In the genomic region with DNA sequence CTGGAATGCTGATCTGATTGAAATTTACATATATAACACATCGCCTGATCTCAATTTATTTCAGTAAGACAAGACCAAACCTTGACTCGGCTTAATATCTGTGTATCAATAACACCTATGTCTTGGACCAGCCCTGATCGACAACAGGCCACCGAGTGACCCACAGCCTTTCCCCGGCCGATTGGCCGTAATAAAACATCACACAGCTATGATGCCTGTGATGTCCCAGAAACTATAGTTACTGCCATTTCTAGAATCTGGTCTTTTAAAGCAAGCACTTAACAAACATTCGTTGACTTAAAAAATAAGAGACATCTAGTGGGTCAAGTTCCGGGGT, we compare ENCODE assay signal across 7 mouse cellular contexts. TPM values are rescaled to one million over a fixed set of nuclear protein-coding genes. Genes with fewer than 3 reads are reported as not detected.
DNase-seq lines count a peak whose midpoint lies in the region; ATAC-seq and TF ChIP-seq lines count a peak whose summit lies in the region.

No protein-coding gene starts in this region.

- peak overlapping the region; percentile 68 for H3K4me3 ChIP-seq in lung, embryonic 14.5 days (ENCODE audit: low read depth, low read length)
- H3K4me3 ChIP-seq in embryonic facial prominence, embryonic 14.5 days (ENCODE audit: low read depth, low read length) = peak overlapping the region; percentile 100
- peak overlapping the region; percentile 94 for H3K4me3 ChIP-seq in limb, embryonic 10.5 days
- H3K4me3 ChIP-seq in small intestine, adult 2 months (ENCODE audit: low read depth, low read length) = peak overlapping the region; percentile 84

- no peak for TF ChIP-seq CTCF in lung, embryonic 14.5 days (IDR thresholded peaks at IDR 0.05; ENCODE audit: low read depth)
- no peak for TF ChIP-seq CTCF in small intestine, adult 2 months (IDR thresholded peaks at IDR 0.05; ENCODE audit: extremely low read depth, insufficient read length, insufficient replicate concordance, low read depth, low read length)

- no peak for DNase-seq in lung, embryonic 14.5 days
- DNase-seq in lung, adult 18-20 months = no peak
- DNase-seq in embryonic facial prominence, embryonic 14.5 days (ENCODE audit: low spot score) = no peak
- DNase-seq in limb, embryonic 10.5 days (ENCODE audit: low spot score) = no peak
- DNase-seq in urinary bladder, postnatal 14 days (ENCODE audit: low spot score) = no peak
- DNase-seq in embryo, embryonic 10 days (ENCODE audit: low spot score) = no peak

- H3K9me3 ChIP-seq in lung, embryonic 14.5 days (ENCODE audit: low read depth, low read length) = no peaks in the 10 kb centered on the region
- no peaks in the 10 kb centered on the region for H3K9me3 ChIP-seq in embryonic facial prominence, embryonic 14.5 days (ENCODE audit: control insufficient read depth, low read length)
- H3K9me3 ChIP-seq in limb, embryonic 10.5 days (replicated peaks) = no peaks in the 10 kb centered on the region

- H3K4me1 ChIP-seq in lung, embryonic 14.5 days (ENCODE audit: insufficient read depth) = no peaks in the 10 kb centered on the region
- peaks cover 11% of the 10 kb centered on the region; the same call in 1 of the 2 replicates for H3K4me1 ChIP-seq in embryonic facial prominence, embryonic 14.5 days (ENCODE audit: control insufficient read depth, insufficient read depth, low read length)
- H3K4me1 ChIP-seq in limb, embryonic 10.5 days = peaks cover 15% of the 10 kb centered on the region
- H3K4me1 ChIP-seq in small intestine, adult 2 months (ENCODE audit: control insufficient read depth, insufficient read depth, insufficient read length, low read length) = peaks cover 3% of the 10 kb centered on the region; the same call in 1 of the 2 replicates

- no peak for TF ChIP-seq POLR2A in small intestine, adult 2 months (IDR thresholded peaks at IDR 0.05; ENCODE audit: low read depth, low read length)

- peak overlapping the region; percentile 64 for H3K4me2 ChIP-seq in lung, embryonic 14.5 days
- H3K4me2 ChIP-seq in embryonic facial prominence, embryonic 14.5 days (ENCODE audit: low read depth, low read length) = peak overlapping the region; percentile 82

- peak overlapping the region; percentile 81 for H3K27ac ChIP-seq in lung, embryonic 14.5 days (ENCODE audit: low read depth)
- H3K27ac ChIP-seq in embryonic facial prominence, embryonic 14.5 days (replicated peaks; ENCODE audit: low read depth, low read length) = peak overlapping the region; percentile 94
- H3K27ac ChIP-seq in limb, embryonic 10.5 days = peak overlapping the region; percentile 98
- H3K27ac ChIP-seq in small intestine, adult 2 months (ENCODE audit: insufficient read depth, low read depth, low read length) = peak overlapping the region; percentile 88

- WGBS in lung, embryonic 14.5 days = 1% methylated on average over 9 of the region's 9 CpGs
- 2% methylated on average over 9 of the region's 9 CpGs for WGBS in embryonic facial prominence, embryonic 14.5 days
- 4% methylated on average over 9 of the region's 9 CpGs for WGBS in limb, embryonic 10.5 days
- 0% methylated on average over 9 of the region's 9 CpGs for WGBS in small intestine, adult 2 months

- no peaks in the 10 kb centered on the region for H3K27me3 ChIP-seq in lung, embryonic 14.5 days (ENCODE audit: insufficient read depth, low read length)
- H3K27me3 ChIP-seq in embryonic facial prominence, embryonic 14.5 days (replicated peaks; ENCODE audit: control insufficient read depth, insufficient read depth, low read length) = no peaks in the 10 kb centered on the region
- no peaks in the 10 kb centered on the region for H3K27me3 ChIP-seq in limb, embryonic 10.5 days (ENCODE audit: low read depth, poor library complexity, severe bottlenecking)
- H3K27me3 ChIP-seq in small intestine, adult 2 months (ENCODE audit: control insufficient read depth, insufficient read depth, low read length) = no peaks in the 10 kb centered on the region

- H3K9ac ChIP-seq in lung, embryonic 14.5 days = peak overlapping the region; percentile 90
- peak overlapping the region; percentile 100 for H3K9ac ChIP-seq in embryonic facial prominence, embryonic 14.5 days (ENCODE audit: low read depth, low read length)

- H3K36me3 ChIP-seq in lung, embryonic 14.5 days (ENCODE audit: insufficient read depth) = peaks cover 67% of the 10 kb centered on the region
- H3K36me3 ChIP-seq in embryonic facial prominence, embryonic 14.5 days (ENCODE audit: control insufficient read depth, insufficient read depth, low read length) = peaks cover 70% of the 10 kb centered on the region
- peaks cover 71% of the 10 kb centered on the region for H3K36me3 ChIP-seq in limb, embryonic 10.5 days
- H3K36me3 ChIP-seq in small intestine, adult 2 months (ENCODE audit: control insufficient read depth, insufficient read depth, low read length) = peaks cover 37% of the 10 kb centered on the region

- no peak for ATAC-seq in lung, embryonic 14.5 days (ENCODE audit: insufficient read depth)
- no peak for ATAC-seq in embryonic facial prominence, embryonic 14.5 days (ENCODE audit: low read depth)

RNA-seq across cellular contexts. Expression of a gene that starts 0.8 kb away (rescaled TPM):
- 176 and 184 TPM in 2 replicates for polyA plus RNA-seq in lung, embryonic 14.5 days (2014; fragmentation: Nextera tagmentation; extraction: Ambion mirVana)
- 145 and 159 TPM in 2 replicates for polyA plus RNA-seq in embryonic facial prominence, embryonic 14.5 days (2014; fragmentation: Nextera tagmentation; extraction: Ambion mirVana)
- polyA plus RNA-seq in limb, embryonic 10.5 days (2016; fragmentation: Nextera tagmentation; extraction: Ambion mirVana) = 164 and 214 TPM in 2 replicates
- 18.0 and 48.9 TPM in 2 replicates for polyA plus RNA-seq in small intestine, adult 2 months (2012; rRNA removed)

RNA-seq across cellular contexts. Expression of a gene that starts 59.7 kb away (rescaled TPM):
- 16.7 and 22.1 TPM in 2 replicates for polyA plus RNA-seq in lung, embryonic 14.5 days (2014; fragmentation: Nextera tagmentation; extraction: Ambion mirVana)
- 32.8 and 36.9 TPM in 2 replicates for polyA plus RNA-seq in embryonic facial prominence, embryonic 14.5 days (2014; fragmentation: Nextera tagmentation; extraction: Ambion mirVana)
- 31.7 and 33.6 TPM in 2 replicates for polyA plus RNA-seq in limb, embryonic 10.5 days (2016; fragmentation: Nextera tagmentation; extraction: Ambion mirVana)
- 24.2 and 30.7 TPM in 2 replicates for polyA plus RNA-seq in small intestine, adult 2 months (2012; rRNA removed)
